Mouse (Mus musculus): ENCODE measurements around the gene Gm9040.
"Not testable (repeated sequence)": the region's sequence is repeated elsewhere in the genome, so short reads cannot be mapped to it uniquely, and the experiment has no call there.

- not testable (repeated sequence) for TF ChIP-seq CTCF (IDR thresholded peaks at IDR 0.05; ENCODE audit: extremely low read depth, insufficient read length, insufficient replicate concordance, low read depth, low read length); POLR2A (IDR thresholded peaks at IDR 0.05; ENCODE audit: low read depth, low read length)
Measured at GRCm38 (mm10) chr10:118348579-118348978, 21.8 kb upstream of the Gm9040 start, which contains the start of gene Gm9048.

All from small intestine, adult 2 months (tissue).